Mouse (Mus musculus) midbrain, embryonic 15.5 days (tissue): ENCODE results near the gene Smim6. TPM values are rescaled to one million over a fixed set of nuclear protein-coding genes. Genes with fewer than 3 reads are reported as not detected.

Source experiments
- ATAC-seq: fragments of 200-750 bp; cut with Nextera tagmentation; replicated peaks from 2 replicates; pipeline ENCODE4 v1.8.0; 2017; ENCODE audit warnings: moderate TSS enrichment
- H3K27ac ChIP-seq: fragments of 300-500 bp; sonication (generic); 2 replicates; pipeline ENCODE4 v1.5.1; 2015; ENCODE audit warnings: mild to moderate bottlenecking, inconsistent platforms
- H3K27me3 ChIP-seq: fragments of 300-500 bp; sonication (generic); replicated peaks from 2 replicates; pipeline ENCODE4 v1.6.1; 2015; ENCODE audit warnings: inconsistent platforms
- H3K36me3 ChIP-seq: fragments of 300-500 bp; sonication (generic); replicated peaks from 2 replicates; pipeline ENCODE4 v1.6.1; 2015; ENCODE audit warnings: inconsistent platforms
- H3K4me1 ChIP-seq: fragments of 300-500 bp; sonication (generic); 2 replicates; pipeline ENCODE4 v1.6.1; 2015; ENCODE audit warnings: inconsistent platforms
- H3K4me2 ChIP-seq: fragments of 300-500 bp; sonication (generic); 2 replicates; pipeline ENCODE4 v1.6.1; 2015; ENCODE audit warnings: inconsistent platforms, mild to moderate bottlenecking, moderate library complexity
- H3K4me3 ChIP-seq: fragments of 300-500 bp; sonication (generic); 2 replicates; pipeline ENCODE4 v1.5.1; 2015; ENCODE audit warnings: mild to moderate bottlenecking, inconsistent platforms
- H3K9ac ChIP-seq: fragments of 300-500 bp; sonication (generic); 2 replicates; pipeline ENCODE4 v1.6.1; 2015; ENCODE audit warnings: mild to moderate bottlenecking, inconsistent platforms
- H3K9me3 ChIP-seq: fragments of 300-500 bp; sonication (generic); 2 replicates; pipeline ENCODE4 v1.6.1; 2016; ENCODE audit warnings: inconsistent platforms
- whole genome bisulfite sequencing: fragments of 180-500 bp; shearing (Covaris S2); methylation state at CpG from one replicate; pipeline ENCODE4 v1.1.7; 2015; ENCODE audit warnings: mixed read lengths; 5-methylcytosine and 5-hydroxymethylcytosine counted together
- polyA plus RNA-seq: library from polyadenylated mRNA; unstranded; fragments of >200 nt; fragmentation: Nextera tagmentation; extraction: Ambion mirVana; gene quantifications from 2 replicates; pipeline ENCODE4 v1.2.1, GENCODE M21; 2015

The Smim6 gene
- polyA plus RNA-seq, 1 experiment from 2014 or later: 1.1 TPM

DNA sequence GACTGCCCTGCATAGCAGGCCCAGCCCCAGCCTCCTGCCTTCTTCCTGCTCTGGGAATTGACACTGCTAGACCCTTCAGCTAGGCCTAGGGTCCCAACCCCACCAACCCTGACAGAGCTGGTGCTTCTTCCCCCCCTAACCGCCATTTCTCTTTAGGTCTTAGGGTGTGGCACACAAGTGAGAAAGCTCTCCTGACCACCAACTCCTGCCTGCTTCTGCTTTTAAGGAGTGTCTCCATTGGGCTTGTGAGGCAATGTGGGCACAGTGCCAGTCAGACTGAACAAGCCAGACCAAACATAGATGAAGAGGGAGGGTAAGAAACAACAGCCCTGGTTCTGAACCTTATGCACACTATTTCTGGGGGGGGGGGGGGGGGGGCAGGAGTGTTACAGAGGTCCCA lies 9.0 kb upstream of the Smim6 start:
- Histone ChIP-seq H3K4me3 (no peak overlapping the region), H3K36me3 (no peaks in the 10 kb centered on the region), H3K27me3 (no peaks in the 10 kb centered on the region), H3K4me1 (0 out of 2 replicates have a peak, but pooled peaks cover 3% of the 10 kb centered on the region), H3K4me2 (no peak overlapping the region), H3K9ac (no peak overlapping the region), H3K9me3 (no peaks in the 10 kb centered on the region), H3K27ac (no peak overlapping the region)
- ATAC-seq: no peak
- WGBS: 68% methylated on average over 1 of the region's 1 CpGs

GRCm38 (mm10) chr11:115903384-115904230 lies 8.2 kb upstream of the Smim6 start:
- 77% methylated on average over 11 of the region's 11 CpGs for WGBS
- H3K9ac ChIP-seq: no peak overlapping the region
- no peak overlapping the region for H3K4me3 ChIP-seq
- H3K27me3 ChIP-seq: no peaks in the 10 kb centered on the region
- no peak for ATAC-seq
- no peaks in the 10 kb centered on the region for H3K36me3 ChIP-seq
- no peak overlapping the region for H3K27ac ChIP-seq
- H3K4me2 ChIP-seq: no peak overlapping the region
- H3K9me3 ChIP-seq: no peaks in the 10 kb centered on the region
- 0 out of 2 replicates have a peak, but pooled peaks cover 3% of the 10 kb centered on the region for H3K4me1 ChIP-seq

DNA sequence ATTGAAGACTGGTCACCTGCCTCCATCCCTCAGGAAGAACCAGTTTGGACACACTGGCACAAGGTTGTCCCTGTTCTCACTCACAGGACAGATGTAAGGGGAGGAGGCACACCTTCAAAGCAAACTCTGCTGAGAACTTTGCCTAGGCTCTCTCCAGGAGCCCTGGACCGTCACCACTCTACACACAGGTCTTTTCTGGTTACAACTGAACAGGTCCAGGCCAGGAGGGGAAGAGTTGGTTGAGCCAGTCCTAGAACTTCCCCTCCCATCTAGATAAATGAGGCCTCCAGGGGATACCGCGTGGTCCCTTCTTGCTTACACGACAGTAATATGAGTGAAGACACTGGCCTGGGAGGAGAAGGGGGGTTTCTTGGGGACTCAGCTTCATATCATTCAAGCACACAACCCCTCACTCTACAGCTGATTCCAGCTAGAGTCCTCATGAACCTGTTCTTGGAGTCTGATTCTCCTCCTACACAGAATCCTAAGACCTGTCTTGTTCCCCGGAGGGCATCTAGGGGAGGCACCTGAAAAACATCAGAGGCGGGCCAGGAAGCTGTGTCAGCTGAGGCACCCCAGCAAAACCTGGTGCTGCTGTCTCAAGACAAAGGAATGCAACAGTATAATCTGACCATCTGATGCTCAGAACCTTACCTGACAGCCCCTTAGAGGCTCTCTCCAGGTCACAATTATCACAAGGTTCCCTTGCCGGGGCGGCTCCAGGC lies 7.4 kb upstream of the Smim6 start:
- ATAC-seq: no peak
- no peak overlapping the region for H3K9ac ChIP-seq
- 89% methylated on average over 8 of the region's 8 CpGs for WGBS

GRCm38 (mm10) chr11:115904956-115905790 lies 6.6 kb upstream of the Smim6 start:
- H3K4me2 ChIP-seq: no peak overlapping the region
- H3K9me3 ChIP-seq: no peaks in the 10 kb centered on the region
- ATAC-seq: no peak
- no peak overlapping the region for H3K9ac ChIP-seq
- H3K27ac ChIP-seq: no peak overlapping the region
- WGBS: 41% methylated on average over 16 of the region's 16 CpGs
- no peak overlapping the region for H3K4me3 ChIP-seq
- no peaks in the 10 kb centered on the region for H3K36me3 ChIP-seq
- no peaks in the 10 kb centered on the region for H3K27me3 ChIP-seq
- 0 out of 2 replicates have a peak, but pooled peaks cover 3% of the 10 kb centered on the region for H3K4me1 ChIP-seq

More for the DNA sequence above, 7.4 kb upstream of the Smim6 start:
- Histone ChIP-seq H3K4me1 (0 out of 2 replicates have a peak, but pooled peaks cover 3% of the 10 kb centered on the region), H3K9me3 (no peaks in the 10 kb centered on the region), H3K36me3 (no peaks in the 10 kb centered on the region), H3K4me2 (no peak overlapping the region), H3K27me3 (no peaks in the 10 kb centered on the region), H3K27ac (no peak overlapping the region), H3K4me3 (no peak overlapping the region)

DNA sequence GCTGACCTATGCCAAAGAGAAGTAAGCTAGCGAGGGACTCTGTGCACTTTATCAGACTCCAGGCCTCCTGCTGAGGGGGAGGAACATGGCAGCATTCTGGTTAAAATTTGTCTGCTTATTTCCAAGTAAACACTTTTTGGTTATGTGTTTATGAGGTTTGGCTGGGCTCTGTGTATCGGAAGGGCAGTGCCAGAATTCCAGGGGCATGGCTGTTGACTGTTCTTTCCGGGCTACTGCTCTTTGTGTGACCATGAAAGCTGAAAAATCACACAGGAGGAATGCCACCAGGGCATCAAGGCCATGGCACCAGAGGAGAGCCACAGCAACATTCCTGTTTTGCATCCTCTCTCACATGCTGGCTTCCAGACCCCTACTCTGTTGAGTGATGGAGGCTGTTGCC lies 5.7 kb upstream of the Smim6 start:
- no peaks in the 10 kb centered on the region for H3K36me3 ChIP-seq
- H3K9me3 ChIP-seq: no peaks in the 10 kb centered on the region
- 75% methylated on average over 3 of the region's 3 CpGs for WGBS
- H3K4me2 ChIP-seq: no peak overlapping the region
- no peaks in the 10 kb centered on the region for H3K4me1 ChIP-seq
- no peaks in the 10 kb centered on the region for H3K27me3 ChIP-seq
- no peak overlapping the region for H3K27ac ChIP-seq
- no peak overlapping the region for H3K4me3 ChIP-seq
- ATAC-seq: no peak
- no peak overlapping the region for H3K9ac ChIP-seq

DNA sequence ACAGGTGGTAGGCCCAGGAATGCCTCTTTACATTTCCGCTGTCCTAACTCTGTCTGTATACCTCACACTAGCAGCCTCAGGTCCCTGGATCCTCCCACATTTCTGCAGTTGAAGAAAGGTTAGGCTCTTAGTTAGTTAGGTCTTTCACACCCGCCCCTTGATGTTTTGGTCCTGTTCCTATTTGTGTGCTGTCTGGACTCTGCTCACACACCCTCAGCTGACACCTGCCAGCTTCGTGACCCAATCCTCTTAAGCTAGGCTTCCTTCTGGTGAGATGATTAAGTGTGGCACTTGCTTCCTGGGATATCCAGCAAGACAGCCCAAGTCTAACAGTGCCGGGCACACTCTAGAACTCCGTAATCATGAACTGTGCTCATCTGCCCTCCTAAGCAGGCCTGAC lies 5.3 kb upstream of the Smim6 start:
- Histone ChIP-seq H3K4me2 (no peak overlapping the region), H3K27ac (no peak overlapping the region), H3K27me3 (no peaks in the 10 kb centered on the region), H3K4me1 (no peaks in the 10 kb centered on the region), H3K36me3 (no peaks in the 10 kb centered on the region), H3K4me3 (no peak overlapping the region), H3K9me3 (no peaks in the 10 kb centered on the region), H3K9ac (no peak overlapping the region)
- no peak for ATAC-seq
- WGBS: 80% methylated on average over 5 of the region's 5 CpGs

DNA sequence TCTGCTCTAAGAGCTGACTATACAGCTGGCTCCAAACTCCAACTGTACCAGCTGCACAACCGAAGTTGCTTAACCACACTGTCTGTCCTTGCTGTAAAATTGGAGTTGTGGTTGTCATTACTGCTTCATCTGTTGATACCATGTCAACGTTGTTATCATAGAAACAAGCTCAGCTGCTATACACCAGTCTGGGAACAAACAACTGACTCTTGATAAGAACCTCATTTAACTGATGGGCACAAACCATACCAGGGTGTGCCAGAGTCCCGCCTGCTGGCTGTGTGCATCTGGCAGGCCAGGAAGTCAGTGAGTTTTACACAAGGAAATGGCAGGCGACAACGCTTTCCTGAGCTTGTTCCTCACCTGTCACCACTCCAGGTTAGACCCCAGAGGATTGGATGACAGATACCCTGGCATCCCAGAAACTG lies 669 bp upstream of the Smim6 start:
- Histone ChIP-seq H3K4me1 (no peaks in the 10 kb centered on the region), H3K36me3 (peaks cover 9% of the 10 kb centered on the region; the same call in 1 of the 2 replicates), H3K4me2 (no peak overlapping the region), H3K27me3 (no peaks in the 10 kb centered on the region), H3K27ac (no peak overlapping the region), H3K9me3 (no peaks in the 10 kb centered on the region), H3K9ac (no peak overlapping the region), H3K4me3 (no peak overlapping the region)
- ATAC-seq: no peak
- WGBS: 94% methylated on average over 5 of the region's 5 CpGs

GRCm38 (mm10) chr11:115916579-115916978 lies 4.8 kb downstream of the Smim6 start:
- H3K9me3 ChIP-seq: no peaks in the 10 kb centered on the region
- 89% methylated on average over 4 of the region's 4 CpGs for WGBS
- no peak overlapping the region for H3K9ac ChIP-seq
- no peak overlapping the region for H3K27ac ChIP-seq
- H3K4me2 ChIP-seq: no peak overlapping the region
- no peak for ATAC-seq
- H3K36me3 ChIP-seq: peaks cover 13% of the 10 kb centered on the region
- no peak overlapping the region for H3K4me3 ChIP-seq
- no peaks in the 10 kb centered on the region for H3K27me3 ChIP-seq
- no peaks in the 10 kb centered on the region for H3K4me1 ChIP-seq

DNA sequence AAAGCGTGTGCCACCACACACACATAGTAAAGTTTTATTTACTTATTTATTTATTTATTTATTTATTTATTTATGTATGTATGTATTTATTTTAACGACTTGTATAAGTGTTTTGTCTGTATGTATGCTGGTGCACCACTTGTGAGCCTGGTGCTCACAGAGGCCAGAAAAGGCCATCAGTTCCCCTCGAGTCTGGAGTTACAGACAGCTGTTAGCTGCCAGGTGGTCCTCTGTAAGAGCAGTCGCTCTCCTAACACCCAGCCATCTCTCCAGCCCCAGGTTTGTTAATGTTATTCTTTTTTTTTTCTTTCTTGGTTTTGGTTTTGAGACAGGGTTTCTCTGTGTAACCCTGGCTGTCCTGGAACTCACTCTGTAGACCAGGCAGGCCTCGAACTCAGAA lies 6.8 kb downstream of the Smim6 start:
- Histone ChIP-seq H3K27me3 (no peaks in the 10 kb centered on the region), H3K27ac (no peak overlapping the region), H3K4me1 (no peaks in the 10 kb centered on the region), H3K9me3 (no peaks in the 10 kb centered on the region), H3K36me3 (peaks cover 17% of the 10 kb centered on the region), H3K4me3 (no peak overlapping the region), H3K9ac (no peak overlapping the region), H3K4me2 (no peak overlapping the region)
- no peak for ATAC-seq
- 91% methylated on average over 5 of the region's 5 CpGs for WGBS

GRCm38 (mm10) chr11:115919073-115919472 lies 7.3 kb downstream of the Smim6 start:
- ATAC-seq: no peak
- H3K4me3 ChIP-seq: no peak overlapping the region
- no peak overlapping the region for H3K4me2 ChIP-seq
- no peak overlapping the region for H3K9ac ChIP-seq
- H3K4me1 ChIP-seq: no peaks in the 10 kb centered on the region
- H3K9me3 ChIP-seq: no peaks in the 10 kb centered on the region
- H3K27me3 ChIP-seq: no peaks in the 10 kb centered on the region
- WGBS: 95% methylated on average over 5 of the region's 5 CpGs
- no peak overlapping the region for H3K27ac ChIP-seq
- peaks cover 20% of the 10 kb centered on the region for H3K36me3 ChIP-seq

DNA sequence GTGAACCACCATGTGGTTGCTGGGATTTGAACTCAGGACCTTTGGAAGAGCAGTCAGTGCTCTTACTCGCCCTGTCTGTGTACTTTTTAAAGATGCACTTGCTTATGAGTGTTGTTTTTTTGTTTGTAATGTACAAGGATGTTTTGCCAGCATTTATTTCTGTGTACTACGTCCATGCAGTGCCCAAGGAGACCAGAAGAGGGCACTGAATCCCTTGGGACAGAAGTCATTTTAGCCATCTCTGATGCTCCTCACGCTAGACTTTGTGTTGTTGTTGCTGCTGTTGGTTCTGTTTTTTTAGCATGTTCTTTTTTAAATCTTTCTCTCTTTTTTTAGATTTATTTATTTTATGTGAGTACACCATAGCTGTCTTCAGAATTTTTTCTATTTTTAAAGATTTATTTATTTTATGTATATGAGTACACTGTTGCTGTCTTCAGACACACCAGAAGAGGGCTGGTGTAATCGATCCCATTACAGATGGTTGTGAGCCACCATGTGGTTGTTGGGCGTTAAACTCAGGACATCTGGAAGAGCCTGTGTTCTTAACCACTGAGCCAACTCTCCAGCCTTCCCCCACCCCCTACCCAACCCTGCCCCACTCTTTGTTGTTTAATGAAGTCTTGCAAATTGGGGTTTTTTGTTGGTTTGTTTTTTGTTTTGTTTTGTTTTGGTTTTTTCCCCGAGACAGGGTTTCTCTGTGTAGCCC lies 8.4 kb downstream of the Smim6 start:
- H3K9ac ChIP-seq: no peak overlapping the region
- peaks cover 20% of the 10 kb centered on the region for H3K36me3 ChIP-seq
- no peak overlapping the region for H3K4me3 ChIP-seq
- H3K9me3 ChIP-seq: no peaks in the 10 kb centered on the region
- no peaks in the 10 kb centered on the region for H3K4me1 ChIP-seq
- no peak for ATAC-seq
- H3K4me2 ChIP-seq: no peak overlapping the region
- no peak overlapping the region for H3K27ac ChIP-seq
- WGBS: 41% methylated on average over 6 of the region's 6 CpGs
- no peaks in the 10 kb centered on the region for H3K27me3 ChIP-seq
